Mouse (Mus musculus) ZHBTc4 (cell line): ENCODE data around the gene Prr23a3.

Source experiments
- DNase-seq: peaks from one replicate; pipeline ENCODE4 v3.0.0-alpha.2; 2011; ENCODE audit warnings: low read depth, low spot score

The Prr23a3 gene

GRCm38 (mm10) chr9:98864571-98864970, at the start of gene Prr23a3:
Gene Prr23a3 (plus strand): TSS chr9:98864767.
- DNase-seq: peak; percentile 95

GRCm38 (mm10) chr9:98816066-98816465, 48.5 kb upstream of the Prr23a3 start:
- no peak for DNase-seq

GRCm38 (mm10) chr9:98817592-98817991, 47.0 kb upstream of the Prr23a3 start:
- DNase-seq: no peak

- no peak for DNase-seq
Observed at GRCm38 (mm10) chr9:98818971-98819370, 45.6 kb upstream of the Prr23a3 start.

- no peak for DNase-seq
Observed at GRCm38 (mm10) chr9:98819481-98819880, 45.1 kb upstream of the Prr23a3 start.

GRCm38 (mm10) chr9:98820461-98820860, 44.1 kb upstream of the Prr23a3 start:
- no peak for DNase-seq

- no peak for DNase-seq
Observed at GRCm38 (mm10) chr9:98821067-98821466, 43.5 kb upstream of the Prr23a3 start.

- DNase-seq: no peak
Observed at GRCm38 (mm10) chr9:98823805-98824204, 40.8 kb upstream of the Prr23a3 start.

- no peak for DNase-seq
Observed at GRCm38 (mm10) chr9:98829508-98829907, 35.1 kb upstream of the Prr23a3 start.

- DNase-seq: no peak
Observed at GRCm38 (mm10) chr9:98837537-98838074, 27.0 kb upstream of the Prr23a3 start.

GRCm38 (mm10) chr9:98842117-98842516, 22.4 kb upstream of the Prr23a3 start, which contains the start of gene Prr23a1:
Gene Prr23a1 (plus strand): TSS chr9:98842503.
- DNase-seq: peak; percentile 86

- peak; percentile 96 for DNase-seq
Observed at GRCm38 (mm10) chr9:98856210-98856609, 8.4 kb upstream of the Prr23a3 start, which contains the start of gene Prr23a2. Gene Prr23a2 (plus strand): TSS chr9:98856494.

GRCm38 (mm10) chr9:98863463-98863862, 1.1 kb upstream of the Prr23a3 start:
- DNase-seq: peak; percentile 85

GRCm38 (mm10) chr9:98901486-98901885, 36.9 kb downstream of the Prr23a3 start:
- DNase-seq: no peak

- DNase-seq: no peak
Observed at GRCm38 (mm10) chr9:98902819-98903218, 38.3 kb downstream of the Prr23a3 start, which contains the start of gene 7420426K07Rik. Gene 7420426K07Rik (plus strand): TSS chr9:98903119.
